Mouse (Mus musculus): ENCODE results near the gene Pdcd4.
"Not testable (repeated sequence)": the region's sequence is repeated elsewhere in the genome, so short reads cannot be mapped to it uniquely, and the experiment has no call there.

The Pdcd4 gene

DNA sequence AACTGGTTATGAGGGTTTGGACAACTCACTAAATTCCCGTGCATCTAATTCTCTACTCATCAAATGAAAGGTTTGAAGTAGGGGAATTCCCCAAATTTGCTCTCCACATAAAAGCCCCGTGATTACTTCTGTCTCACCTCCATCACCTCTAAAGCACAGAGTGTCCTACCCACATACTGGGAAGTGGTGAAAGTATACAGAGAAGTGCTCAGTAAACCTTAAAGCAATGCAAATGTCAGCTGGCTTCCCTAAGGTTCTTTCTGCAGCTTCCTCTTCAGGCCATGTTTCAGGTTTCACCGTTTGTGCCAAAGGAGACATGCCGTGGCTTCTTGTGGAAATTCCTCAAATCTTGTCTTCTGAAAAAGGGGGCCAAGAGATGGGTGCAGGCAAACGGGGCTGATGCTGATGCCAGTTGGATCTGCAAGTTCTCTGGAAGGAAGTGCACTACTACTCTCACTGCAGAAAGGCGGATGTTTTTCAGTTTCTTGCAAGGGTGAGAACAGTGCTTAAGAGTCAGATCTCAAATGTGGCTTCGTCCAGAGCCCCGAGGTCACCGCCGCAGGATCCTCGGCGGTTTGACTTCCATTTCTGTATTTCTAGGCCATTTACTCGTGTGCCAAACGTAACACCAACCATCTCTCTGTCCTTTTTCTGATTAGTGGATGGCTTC lies 8.0 kb downstream of the Pdcd4 start:
- no peak for DNase-seq (ENCODE audit: low spot score in 2 of 2)

DNA sequence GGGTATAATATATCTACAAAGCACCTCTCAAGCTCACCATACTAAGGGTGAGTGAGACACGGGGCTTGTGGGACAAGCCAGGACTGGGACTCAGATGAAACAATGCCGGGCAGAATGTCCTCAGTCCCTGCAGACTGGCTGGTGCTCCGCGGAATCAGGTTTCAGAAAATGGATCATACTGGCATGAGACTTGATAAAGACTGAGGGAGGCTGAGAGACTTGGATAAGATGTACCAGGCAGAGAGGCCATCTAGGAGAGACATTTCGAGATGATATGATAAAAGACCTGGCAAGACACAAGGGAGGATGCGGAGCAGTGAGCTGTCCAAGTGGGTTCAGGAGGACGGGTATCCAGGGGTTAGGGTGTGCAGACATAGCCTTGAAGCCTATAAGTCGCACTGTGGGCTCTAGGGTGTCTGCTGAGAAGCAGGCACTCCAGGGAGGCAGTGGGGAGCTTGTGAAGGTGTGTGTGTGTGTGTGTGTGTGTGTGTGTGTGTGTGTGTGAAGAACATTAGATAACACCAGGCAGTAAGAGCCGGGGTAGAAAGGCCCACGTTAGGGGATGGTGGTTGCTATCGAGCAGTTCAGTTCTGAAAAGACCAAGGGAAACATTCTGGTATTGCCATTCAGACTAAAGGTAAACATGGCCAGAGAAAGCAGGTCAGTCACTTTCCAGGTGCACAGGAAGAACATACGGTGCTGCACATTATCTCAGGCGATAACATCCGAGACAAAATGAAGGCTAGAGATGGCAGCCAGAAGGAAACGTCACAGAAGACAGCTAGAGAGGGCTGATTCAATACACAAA lies 10.1 kb downstream of the Pdcd4 start:
- DNase-seq (ENCODE audit: low spot score in 2 of 2), result peak in 1 of 2 experiments; percentile 36

- peak; percentile 95 to 97 for DNase-seq (ENCODE audit: low spot score in 2 of 2)
These were observed 10.9 kb downstream of the Pdcd4 start for GRCm38 (mm10) chr19:53902739-53903487.

GRCm38 (mm10) chr19:53903507-53904321 lies 11.7 kb downstream of the Pdcd4 start:
- peak; percentile 68 to 72 for DNase-seq (ENCODE audit: low spot score in 2 of 2)

GRCm38 (mm10) chr19:53904833-53905480 lies 12.9 kb downstream of the Pdcd4 start:
- DNase-seq (ENCODE audit: low spot score in 2 of 2), result no peak

- DNase-seq (ENCODE audit: low spot score in 2 of 2), result no peak
These were observed 14.1 kb downstream of the Pdcd4 start for GRCm38 (mm10) chr19:53906033-53906702.

DNA sequence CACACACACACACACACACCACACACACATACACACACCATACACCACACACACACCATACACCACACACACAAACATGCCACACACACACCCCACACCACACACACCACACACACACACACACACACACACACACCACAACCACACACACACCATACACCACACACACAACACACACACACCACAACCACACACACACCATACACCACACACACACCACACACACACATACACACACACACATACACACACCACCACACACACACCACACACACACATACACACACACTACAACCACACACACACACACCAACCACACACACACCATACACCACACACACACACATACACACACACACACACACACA lies 14.7 kb downstream of the Pdcd4 start:
- not testable (repeated sequence) for DNase-seq (ENCODE audit: low spot score in 2 of 2)

- DNase-seq (ENCODE audit: low spot score in 2 of 2), result no peak
These were observed 22.9 kb downstream of the Pdcd4 start for GRCm38 (mm10) chr19:53914950-53915349.

DNA sequence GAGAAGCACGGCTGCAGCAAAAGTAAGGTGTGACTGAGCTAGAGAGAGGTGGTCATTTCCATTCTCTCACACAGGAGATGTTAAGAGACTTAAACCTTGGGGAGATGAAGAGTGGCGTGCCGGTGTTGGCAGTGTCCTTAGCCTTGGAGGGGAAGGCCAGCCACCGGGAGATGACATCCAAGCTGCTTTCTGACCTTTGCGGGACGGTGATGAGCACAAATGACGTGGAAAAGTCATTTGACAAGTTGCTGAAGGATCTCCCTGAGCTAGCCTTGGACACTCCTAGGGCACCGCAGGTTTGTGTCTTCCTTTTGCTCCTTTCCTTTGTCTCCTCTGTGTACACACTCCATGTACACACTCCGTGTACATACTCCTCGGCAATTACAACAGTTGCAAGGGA lies 27.5 kb downstream of the Pdcd4 start:
- no peak for DNase-seq (ENCODE audit: low spot score in 2 of 2)

- DNase-seq (ENCODE audit: low spot score in 2 of 2), result not testable (repeated sequence)
These were observed 30.0 kb downstream of the Pdcd4 start for GRCm38 (mm10) chr19:53921996-53922395.

- DNase-seq (ENCODE audit: low spot score in 2 of 2), result peak; percentile 28 to 46
These were observed 33.3 kb downstream of the Pdcd4 start for GRCm38 (mm10) chr19:53925338-53925751.

- DNase-seq (ENCODE audit: low spot score in 2 of 2), result no peak
These were observed 34.7 kb downstream of the Pdcd4 start for GRCm38 (mm10) chr19:53926705-53927104.

DNA sequence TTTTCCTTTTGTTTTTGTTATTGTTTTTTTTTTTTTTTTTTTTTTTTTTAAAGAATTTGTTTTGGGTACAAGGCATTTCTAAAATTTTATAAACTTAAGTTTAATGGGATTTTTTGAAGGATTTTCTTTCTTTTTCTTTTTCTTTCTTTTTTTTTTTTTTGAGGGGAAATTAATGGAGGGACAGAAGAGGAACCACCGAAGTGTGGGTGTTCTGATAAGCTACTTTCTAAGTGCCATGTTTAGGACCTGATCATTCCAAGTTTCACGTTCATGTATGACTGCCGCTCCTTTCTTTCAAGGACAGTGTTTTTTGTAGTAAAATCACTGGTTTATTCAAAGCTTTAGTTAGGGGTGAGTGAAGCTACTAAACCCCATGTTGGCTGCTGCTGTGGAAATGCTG lies 37.2 kb downstream of the Pdcd4 start:
- no peak for DNase-seq (ENCODE audit: low spot score in 2 of 2)

DNA sequence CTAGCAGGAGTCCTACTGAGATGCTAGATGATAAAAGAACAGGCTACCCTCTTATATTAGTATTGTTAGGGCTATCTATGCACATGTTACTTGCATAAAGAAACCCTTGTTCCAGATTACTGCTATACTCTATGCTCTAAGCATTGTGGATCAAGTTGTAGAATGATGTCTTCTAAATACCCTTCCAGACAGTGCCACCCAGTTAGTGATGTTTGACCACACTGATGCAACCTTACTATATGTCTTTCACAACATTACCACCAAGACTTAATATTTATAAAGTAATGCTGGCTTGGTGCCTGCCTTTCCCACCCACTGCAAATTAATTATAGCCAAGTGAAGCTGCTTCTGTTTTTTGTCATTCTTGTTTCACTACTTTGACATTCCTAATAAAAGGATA lies 41.0 kb downstream of the Pdcd4 start:
- no peak for DNase-seq (ENCODE audit: low spot score in 2 of 2)

DNA sequence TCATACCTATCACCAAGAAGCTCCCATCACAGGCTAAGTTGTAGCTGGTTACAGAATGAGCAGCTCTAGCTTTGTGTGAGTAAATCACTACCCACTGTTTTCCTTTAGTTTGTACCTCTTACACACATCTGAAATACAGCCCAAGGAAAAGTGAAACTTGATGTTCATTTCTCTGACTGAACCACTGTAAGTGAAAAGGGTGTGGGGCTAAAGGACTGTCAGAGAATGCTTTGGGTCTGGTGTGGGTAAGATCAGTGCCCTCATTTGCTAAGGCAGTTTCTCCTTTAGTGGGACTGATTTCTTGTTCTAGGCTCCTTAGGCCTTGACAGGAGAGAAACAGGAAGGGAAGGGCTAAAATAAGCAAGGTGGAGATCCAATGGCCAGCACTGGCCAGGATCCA lies 42.0 kb downstream of the Pdcd4 start:
- DNase-seq (ENCODE audit: low spot score in 2 of 2), result no peak

DNA sequence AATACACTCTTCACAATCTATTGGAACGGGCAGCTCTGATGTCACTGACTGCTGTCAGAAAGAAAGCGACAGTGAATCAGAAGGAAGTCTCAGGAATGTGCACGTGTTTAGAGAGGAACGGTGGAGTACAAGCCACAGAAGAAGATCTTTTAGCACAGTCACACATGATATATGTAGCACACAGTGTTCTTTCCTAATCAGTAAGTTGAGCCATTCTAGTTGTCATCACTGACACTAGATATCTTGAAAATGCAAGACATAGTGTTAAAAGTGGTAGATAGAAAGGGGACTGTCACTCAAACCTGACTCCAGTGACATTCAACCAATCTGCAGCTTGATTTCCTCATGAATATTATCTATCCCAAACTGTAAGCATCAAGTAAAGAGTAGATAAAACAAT lies 47.4 kb downstream of the Pdcd4 start:
- no peak for DNase-seq (ENCODE audit: low spot score in 2 of 2)

DNA sequence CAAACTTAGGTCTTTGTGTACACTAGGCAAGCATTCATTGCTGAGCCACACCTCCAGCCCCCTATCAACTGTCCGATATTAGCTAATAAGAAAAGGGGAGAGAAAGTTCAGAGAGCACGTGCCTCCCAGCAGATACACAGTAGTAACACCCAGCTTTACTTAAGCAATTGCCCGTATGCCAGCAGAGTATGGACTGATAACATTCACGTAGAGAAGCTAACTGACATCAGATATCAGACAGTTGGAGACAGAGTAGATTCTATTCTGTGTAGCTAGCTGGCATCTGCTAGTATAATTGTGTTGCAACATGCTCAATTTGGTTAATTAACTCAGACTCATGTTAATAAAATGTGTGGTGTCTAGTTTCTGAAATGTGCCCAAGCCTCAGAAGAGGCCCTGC lies 49.1 kb downstream of the Pdcd4 start:
- DNase-seq (ENCODE audit: low spot score in 2 of 2), result no peak

- no peak for DNase-seq (ENCODE audit: low spot score in 2 of 2)
These were observed 50.3 kb downstream of the Pdcd4 start for GRCm38 (mm10) chr19:53942342-53942741.

GRCm38 (mm10) chr19:53943802-53944785 lies 52.1 kb downstream of the Pdcd4 start, which contains the start of the genes Shoc2 and Bbip1:
Shoc2 (plus strand) TSS chr19:53944306.
Bbip1 (minus strand) TSS chr19:53944627.
- peak; percentile 98 to 99 for DNase-seq (ENCODE audit: low spot score in 2 of 2)
